Mouse (Mus musculus) lung, postnatal 0 days (tissue): ENCODE results near the gene Zup1.
"Not testable (repeated sequence)": the region's sequence is repeated elsewhere in the genome, so short reads cannot be mapped to it uniquely, and the experiment has no call there.

Experiments used
- CTCF ChIP-seq: IDR thresholded peaks from 2 replicates; pipeline ENCODE4 v1.5.1; 2016; ENCODE audit warnings: antibody characterized with exemption, mild to moderate bottlenecking
- EP300 ChIP-seq: IDR thresholded peaks from 2 replicates; pipeline ENCODE4 v1.6.1; 2016; ENCODE audit warnings: antibody characterized with exemption, mild to moderate bottlenecking, control low read depth

- TF ChIP-seq EP300, CTCF: not testable (repeated sequence)
Observed at GRCm38 (mm10) chr10:33996686-33997085, 45.6 kb upstream of the Zup1 start.
